ENCODE assay signal across 14 mouse cellular contexts in the genomic region with DNA sequence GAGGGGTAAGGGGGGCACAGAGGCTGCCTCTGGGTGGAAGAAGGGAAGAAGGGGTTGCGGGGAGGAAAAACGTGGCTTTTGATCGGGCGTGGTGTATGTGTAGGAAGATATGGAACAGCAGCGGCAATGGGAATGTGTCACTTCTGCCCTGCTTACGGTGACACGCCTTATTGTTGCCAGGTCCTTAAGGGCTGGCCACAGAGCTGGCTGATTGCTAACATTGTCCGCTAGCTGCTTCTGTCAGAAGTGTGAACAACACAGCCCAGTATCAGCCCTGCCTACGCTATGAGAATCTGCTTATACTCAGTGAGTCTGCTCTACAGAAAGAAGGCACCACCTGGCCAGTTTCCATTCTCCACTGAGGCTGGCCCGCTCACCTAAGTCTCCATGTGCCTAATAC. TPM values are rescaled to one million over a fixed set of nuclear protein-coding genes. Genes with fewer than 3 reads are reported as not detected.
"Had no signal": no experiment of that assay in that cellular context is flagged by ENCODE, and none has a peak within 500 bp of the region (broad histone marks: within the 10 kb centered on the region; RNA-seq: fewer than 3 reads in every experiment).

No protein-coding gene starts in this region.

- H3K9ac ChIP-seq: limb, embryonic 15.5 days; liver, embryonic 12.5 days; lung, embryonic 15.5 days; midbrain, embryonic 15.5 days; neural tube, embryonic 13.5 days had no signal

- H3K27me3 ChIP-seq: limb, embryonic 15.5 days; liver, embryonic 12.5 days; lung, embryonic 15.5 days; megakaryocyte, embryonic 14.5 days; midbrain, embryonic 15.5 days; neural tube, embryonic 13.5 days had no signal

- H3K36me3 ChIP-seq: limb, embryonic 15.5 days; liver, embryonic 12.5 days; lung, embryonic 15.5 days; midbrain, embryonic 15.5 days; neural tube, embryonic 13.5 days had no signal

- H3K4me3 ChIP-seq: limb, embryonic 15.5 days; liver, embryonic 12.5 days; lung, embryonic 15.5 days; megakaryocyte, embryonic 14.5 days; midbrain, embryonic 15.5 days; neural tube, embryonic 13.5 days had no signal

- H3K4me1 ChIP-seq: limb, embryonic 15.5 days; liver, embryonic 12.5 days; lung, embryonic 15.5 days; megakaryocyte, embryonic 14.5 days; midbrain, embryonic 15.5 days; neural tube, embryonic 13.5 days had no signal

- H3K9me3 ChIP-seq: limb, embryonic 15.5 days; lung, embryonic 15.5 days; midbrain, embryonic 15.5 days had no signal

- DNase-seq: kidney, postnatal 10 days; left cerebral cortex, postnatal 4 days; lung, postnatal 14 days; right cerebral cortex, postnatal 14 days had no signal

- H3K27ac ChIP-seq: limb, embryonic 15.5 days; liver, embryonic 12.5 days; lung, embryonic 15.5 days; macrophage; midbrain, embryonic 15.5 days; neural tube, embryonic 13.5 days had no signal

- ATAC-seq: liver, embryonic 12.5 days; midbrain, embryonic 15.5 days had no signal

- H3K4me2 ChIP-seq: limb, embryonic 15.5 days; liver, embryonic 12.5 days; lung, embryonic 15.5 days; midbrain, embryonic 11.5 days; midbrain, embryonic 15.5 days; neural tube, embryonic 13.5 days had no signal

RNA-seq across cellular contexts. Expression of gene Fam189a1, which starts 50.9 kb away (rescaled TPM):
- total RNA-seq: monocyte, adult 5-6 weeks had no signal
- polyA plus RNA-seq: liver, embryonic 12.5 days; liver, embryonic 16.5 days; macrophage had no signal
